Mouse (Mus musculus) limb, embryonic 14.5 days (tissue): ENCODE data around the gene Npas3. TPM values are rescaled to one million over a fixed set of nuclear protein-coding genes. Genes with fewer than 3 reads are reported as not detected.

Source experiments
- ATAC-seq: fragments of 200-750 bp; cut with Nextera tagmentation; 2 replicates; pipeline ENCODE4 v1.8.0; 2017; ENCODE audit warnings: low read depth, moderate number of reproducible peaks, moderate TSS enrichment; ENCODE audit not compliant: low FRiP score
- DNase-seq: peaks from one replicate; pipeline ENCODE4 v3.0.0-alpha.2; 2015; ENCODE audit warnings: low spot score
- H3K27ac ChIP-seq: fragments of 300-500 bp; sonication (generic); replicated peaks from 2 replicates; pipeline ENCODE4 v1.5.1; 2014; ENCODE audit warnings: low read depth, mild to moderate bottlenecking, low read length, moderate library complexity, mixed read lengths
- H3K27me3 ChIP-seq: fragments of 300-500 bp; sonication (generic); 2 replicates; pipeline ENCODE4 v1.6.1; 2014; ENCODE audit warnings: low read length, mixed read lengths; ENCODE audit not compliant: control insufficient read depth, insufficient read depth
- H3K36me3 ChIP-seq: fragments of 300-500 bp; sonication (generic); 2 replicates; pipeline ENCODE4 v1.6.1; 2014; ENCODE audit warnings: mild to moderate bottlenecking, low read length, moderate library complexity, mixed read lengths; ENCODE audit not compliant: control insufficient read depth, insufficient read depth
- H3K4me1 ChIP-seq: fragments of 300-500 bp; sonication (generic); 2 replicates; pipeline ENCODE4 v1.6.1; 2014; ENCODE audit warnings: antibody characterized with exemption, low read length, mixed read lengths; ENCODE audit not compliant: control insufficient read depth, insufficient read depth
- H3K4me2 ChIP-seq: fragments of 300-500 bp; sonication (generic); replicated peaks from 2 replicates; pipeline ENCODE4 v1.6.1; 2014; ENCODE audit warnings: low read depth, mild to moderate bottlenecking, low read length, moderate library complexity; ENCODE audit not compliant: severe bottlenecking
- H3K4me3 ChIP-seq: fragments of 300-500 bp; sonication (generic); replicated peaks from 2 replicates; pipeline ENCODE4 v1.5.1; 2014; ENCODE audit warnings: low read length
- H3K9ac ChIP-seq: fragments of 300-500 bp; sonication (generic); 2 replicates; pipeline ENCODE4 v1.6.1; 2014; ENCODE audit warnings: mild to moderate bottlenecking, low read depth, low read length, moderate library complexity; ENCODE audit not compliant: severe bottlenecking
- H3K9me3 ChIP-seq: fragments of 300-500 bp; sonication (generic); 2 replicates; pipeline ENCODE4 v1.6.1; 2016; ENCODE audit warnings: low read length; ENCODE audit not compliant: control insufficient read depth
- POLR2A ChIP-seq: fragments of 200-500 bp; IDR thresholded peaks from 2 replicates; pipeline ENCODE4 v1.8.0; 2012; ENCODE audit warnings: inconsistent platforms, mild to moderate bottlenecking, moderate library complexity, borderline replicate concordance; ENCODE audit not compliant: insufficient read depth, insufficient read length; ENCODE audit errors: extremely low read depth
- WGBS: fragments of 180-500 bp; shearing (Covaris S2); extraction: QIAGEN DNeasy Blood & Tissue Kit; methylation state at CpG from one replicate; pipeline ENCODE4 v1.1.7; 2014; 5-methylcytosine and 5-hydroxymethylcytosine counted together
- polyA plus RNA-seq, 2 experiments: library from polyadenylated mRNA; depleted of rRNA in 1 of 2; stranded (reverse) in 1 of 2; unstranded in 1 of 2; fragments of >200 nt; fragmentation: Nextera tagmentation in 1 of 2; extraction: Ambion mirVana in 1 of 2; gene quantifications; 2 replicates each; pipeline versions ENCODE4 v1.2.1 to v1.2.3; 2012 to 2014

Gene Npas3
- polyA plus RNA-seq, 2 experiments, result 5.3 to 5.9 TPM

- ATAC-seq (no peak), DNase-seq (no peak)
- H3K27ac ChIP-seq, result no peak overlapping the region
- TF ChIP-seq POLR2A, result no peak
- H3K9me3 ChIP-seq, result no peaks in the 10 kb centered on the region
- H3K4me2 ChIP-seq, result no peak overlapping the region
- no peaks in the 10 kb centered on the region for H3K27me3 ChIP-seq
- WGBS, result 59% methylated on average over 6 of the region's 6 CpGs
- no peaks in the 10 kb centered on the region for H3K36me3 ChIP-seq
- no peak overlapping the region for H3K4me3 ChIP-seq
- H3K4me1 ChIP-seq, result no peaks in the 10 kb centered on the region
- no peak overlapping the region for H3K9ac ChIP-seq
These were observed 798.3 kb downstream of the Npas3 start for GRCm38 (mm10) chr12:54046824-54047223.

- Histone ChIP-seq H3K9ac (no peak overlapping the region), H3K36me3 (no peaks in the 10 kb centered on the region), H3K4me3 (no peak overlapping the region), H3K27me3 (no peaks in the 10 kb centered on the region), H3K9me3 (no peaks in the 10 kb centered on the region), H3K27ac (no peak overlapping the region), H3K4me2 (no peak overlapping the region), H3K4me1 (no peaks in the 10 kb centered on the region)
- TF ChIP-seq POLR2A, result no peak
- WGBS, result 80% methylated on average over 5 of the region's 5 CpGs
- DNase-seq (no peak), ATAC-seq (no peak)
These were observed 799.6 kb downstream of the Npas3 start for GRCm38 (mm10) chr12:54048126-54048525.

DNA sequence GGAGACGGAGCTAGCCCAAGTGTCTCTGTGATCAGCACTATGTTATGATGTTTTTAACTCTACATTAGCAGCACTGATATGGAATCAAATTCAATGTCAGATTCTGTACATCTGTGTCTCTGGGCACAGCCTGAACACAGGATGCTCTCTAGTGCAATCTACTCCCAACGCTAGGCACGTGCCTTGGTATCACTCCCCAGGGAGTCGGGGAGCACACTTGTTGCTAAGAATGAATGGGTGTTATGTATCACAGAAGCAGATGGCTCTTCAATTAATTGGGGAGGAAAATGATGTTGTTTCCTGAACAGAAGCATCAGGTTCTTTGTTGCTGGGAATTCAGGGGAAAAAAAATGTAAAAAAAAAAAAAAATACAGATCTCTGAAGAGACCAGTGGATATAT is 801.4 kb downstream of the Npas3 start:
- Histone ChIP-seq H3K4me2 (no peak overlapping the region), H3K27me3 (no peaks in the 10 kb centered on the region), H3K4me1 (no peaks in the 10 kb centered on the region), H3K9me3 (no peaks in the 10 kb centered on the region), H3K27ac (no peak overlapping the region), H3K36me3 (no peaks in the 10 kb centered on the region), H3K9ac (no peak overlapping the region), H3K4me3 (no peak overlapping the region)
- ATAC-seq (no peak), DNase-seq (no peak)
- no peak for TF ChIP-seq POLR2A
- WGBS, result 84% methylated on average over 4 of the region's 4 CpGs

- no peaks in the 10 kb centered on the region for H3K36me3 ChIP-seq
- no peak for TF ChIP-seq POLR2A
- no peaks in the 10 kb centered on the region for H3K4me1 ChIP-seq
- H3K4me2 ChIP-seq, result no peak overlapping the region
- no peak overlapping the region for H3K9ac ChIP-seq
- no peak overlapping the region for H3K4me3 ChIP-seq
- DNase-seq (no peak), ATAC-seq (no peak)
- H3K27me3 ChIP-seq, result no peaks in the 10 kb centered on the region
- no peak overlapping the region for H3K27ac ChIP-seq
- WGBS, result 37% methylated on average over 3 of the region's 3 CpGs
- no peaks in the 10 kb centered on the region for H3K9me3 ChIP-seq
These were observed 804.5 kb downstream of the Npas3 start for GRCm38 (mm10) chr12:54052939-54053338.

GRCm38 (mm10) chr12:54053598-54053997 is 805.1 kb downstream of the Npas3 start:
- Histone ChIP-seq H3K36me3 (no peaks in the 10 kb centered on the region), H3K27ac (no peak overlapping the region), H3K9me3 (no peaks in the 10 kb centered on the region), H3K9ac (no peak overlapping the region), H3K27me3 (no peaks in the 10 kb centered on the region), H3K4me1 (no peaks in the 10 kb centered on the region), H3K4me2 (no peak overlapping the region), H3K4me3 (no peak overlapping the region)
- ATAC-seq, result no peak
- no peak for DNase-seq
- no peak for TF ChIP-seq POLR2A
- WGBS, result 90% methylated on average over 6 of the region's 6 CpGs

- 8% methylated on average over 8 of the region's 8 CpGs for WGBS
- Histone ChIP-seq H3K27ac (no peak overlapping the region), H3K9me3 (no peaks in the 10 kb centered on the region), H3K9ac (no peak overlapping the region), H3K4me2 (no peak overlapping the region), H3K36me3 (no peaks in the 10 kb centered on the region), H3K4me3 (no peak overlapping the region), H3K4me1 (peaks cover 10% of the 10 kb centered on the region), H3K27me3 (peaks cover 9% of the 10 kb centered on the region; the same call in 1 of the 2 replicates)
- ATAC-seq (peak; percentile 68), DNase-seq (peak; percentile 78)
- no peak for TF ChIP-seq POLR2A
These were observed 812.3 kb downstream of the Npas3 start for GRCm38 (mm10) chr12:54060732-54061131.
